Mouse (Mus musculus) kidney, postnatal 0 days (tissue): ENCODE measurements around the gene Cyp4b1. TPM values are rescaled to one million over a fixed set of nuclear protein-coding genes. Genes with fewer than 3 reads are reported as not detected.
"Not testable (repeated sequence)": the region's sequence is repeated elsewhere in the genome, so short reads cannot be mapped to it uniquely, and the experiment has no call there.

Source experiments
- ATAC-seq: fragments of 200-750 bp; cut with Nextera tagmentation; replicated peaks from 2 replicates; pipeline ENCODE4 v1.8.0; 2017; ENCODE audit warnings: low read depth, moderate number of reproducible peaks, moderate TSS enrichment, moderate library complexity; ENCODE audit not compliant: low FRiP score
- DNase-seq: peaks from one replicate; pipeline ENCODE4 v3.0.0-alpha.2; 2016; ENCODE audit warnings: low spot score
- H3K27ac ChIP-seq: fragments of 300-500 bp; sonication (generic); 2 replicates; pipeline ENCODE4 v1.5.1; 2014; ENCODE audit warnings: mild to moderate bottlenecking
- H3K27me3 ChIP-seq: fragments of 300-500 bp; sonication (generic); 2 replicates; pipeline ENCODE4 v1.6.1; 2014; ENCODE audit warnings: low read length, mixed read lengths; ENCODE audit not compliant: insufficient read depth
- H3K36me3 ChIP-seq: fragments of 300-500 bp; sonication (generic); 2 replicates; pipeline ENCODE4 v1.6.1; 2014; ENCODE audit warnings: low read length, mixed read lengths; ENCODE audit not compliant: insufficient read depth
- H3K4me1 ChIP-seq: fragments of 300-500 bp; sonication (generic); replicated peaks from 2 replicates; pipeline ENCODE4 v1.6.1; 2014; ENCODE audit warnings: antibody characterized with exemption, low read length, mixed read lengths; ENCODE audit not compliant: insufficient read depth
- H3K4me2 ChIP-seq: fragments of 300-500 bp; sonication (generic); 2 replicates; pipeline ENCODE4 v1.6.1; 2014; ENCODE audit warnings: mild to moderate bottlenecking, low read length, moderate library complexity, mixed read lengths
- H3K4me3 ChIP-seq: fragments of 300-500 bp; sonication (generic); replicated peaks from 2 replicates; pipeline ENCODE4 v1.5.1; 2014; ENCODE audit warnings: low read depth, low read length
- H3K9ac ChIP-seq: fragments of 300-500 bp; sonication (generic); 2 replicates; pipeline ENCODE4 v1.6.1; 2014; ENCODE audit warnings: low read depth, low read length
- H3K9me3 ChIP-seq: fragments of 300-500 bp; sonication (generic); replicated peaks from 2 replicates; pipeline ENCODE4 v1.6.1; 2016; ENCODE audit warnings: low read length, inconsistent platforms, mixed read lengths
- CTCF ChIP-seq: IDR thresholded peaks from 2 replicates; pipeline ENCODE4 v1.5.1; 2016; ENCODE audit warnings: antibody characterized with exemption, low read depth, mild to moderate bottlenecking, moderate library complexity
- WGBS: fragments of 180-500 bp; shearing (Covaris S2); extraction: QIAGEN DNeasy Blood & Tissue Kit; methylation state at CpG from one replicate; pipeline ENCODE4 v1.1.7; 2014; 5-methylcytosine and 5-hydroxymethylcytosine counted together
- polyA plus RNA-seq: library from polyadenylated mRNA; unstranded; fragments of >200 nt; fragmentation: Nextera tagmentation; extraction: Ambion mirVana; gene quantifications from 2 replicates; pipeline ENCODE4 v1.2.1, GENCODE M21; 2015

The Cyp4b1 gene
- polyA plus RNA-seq, 1 experiment from 2014 or later = 11.5 TPM

DNA sequence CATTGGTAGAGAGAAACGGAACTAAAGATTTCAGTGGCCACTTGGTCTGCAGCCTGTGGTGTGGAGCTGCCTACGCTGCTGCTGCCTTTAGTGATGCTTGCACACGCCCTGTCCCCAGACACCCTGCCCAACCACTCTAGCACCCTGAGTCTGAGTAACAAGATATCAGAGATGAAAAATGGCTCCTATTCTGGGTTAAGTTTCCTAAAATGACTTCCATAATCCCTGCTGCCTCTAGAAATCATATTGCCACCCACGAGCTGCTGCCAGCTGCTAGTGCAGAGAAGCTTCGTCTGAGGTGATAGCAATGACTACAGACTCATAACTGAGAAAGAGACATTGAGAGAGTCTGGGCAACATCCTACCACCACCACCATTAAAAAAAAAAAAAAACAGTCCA is 3.3 kb upstream of the Cyp4b1 start:
- DNase-seq (no peak), ATAC-seq (no peak)
- WGBS = 88% methylated on average over 5 of the region's 5 CpGs
- TF ChIP-seq CTCF = no peak
- no peak overlapping the region for H3K27ac ChIP-seq
- H3K4me3 ChIP-seq = no peak overlapping the region
- H3K36me3 ChIP-seq = no peaks in the 10 kb centered on the region
- H3K9ac ChIP-seq = no peak overlapping the region
- H3K9me3 ChIP-seq = no peaks in the 10 kb centered on the region
- no peaks in the 10 kb centered on the region for H3K27me3 ChIP-seq
- H3K4me1 ChIP-seq = no peaks in the 10 kb centered on the region
- H3K4me2 ChIP-seq = no peak overlapping the region

- Histone ChIP-seq H3K9ac (no peak overlapping the region), H3K27ac (no peak overlapping the region), H3K36me3 (no peaks in the 10 kb centered on the region), H3K27me3 (no peaks in the 10 kb centered on the region), H3K4me3 (no peak overlapping the region), H3K4me2 (no peak overlapping the region), H3K9me3 (no peaks in the 10 kb centered on the region), H3K4me1 (no peaks in the 10 kb centered on the region)
- DNase-seq (no peak), ATAC-seq (no peak)
- no peak for TF ChIP-seq CTCF
Observed at GRCm38 (mm10) chr4:115649344-115649743, 1.8 kb upstream of the Cyp4b1 start.

- Histone ChIP-seq H3K36me3 (no peaks in the 10 kb centered on the region), H3K27ac (no peak overlapping the region), H3K9me3 (no peaks in the 10 kb centered on the region), H3K4me3 (no peak overlapping the region), H3K4me1 (no peaks in the 10 kb centered on the region), H3K27me3 (no peaks in the 10 kb centered on the region), H3K4me2 (no peak overlapping the region), H3K9ac (no peak overlapping the region)
- no peak for TF ChIP-seq CTCF
- DNase-seq = no peak
- 58% methylated on average over 2 of the region's 2 CpGs for WGBS
- no peak for ATAC-seq
Observed at GRCm38 (mm10) chr4:115648752-115649151, 1.2 kb upstream of the Cyp4b1 start.

- Histone ChIP-seq H3K9me3 (no peaks in the 10 kb centered on the region), H3K4me3 (no peak overlapping the region), H3K36me3 (no peaks in the 10 kb centered on the region), H3K4me1 (no peaks in the 10 kb centered on the region), H3K27ac (no peak overlapping the region), H3K27me3 (no peaks in the 10 kb centered on the region), H3K4me2 (no peak overlapping the region), H3K9ac (no peak overlapping the region)
- no peak for TF ChIP-seq CTCF
- DNase-seq (no peak), ATAC-seq (no peak)
Observed at GRCm38 (mm10) chr4:115645371-115645770, 2.2 kb downstream of the Cyp4b1 start.

- Histone ChIP-seq H3K4me3 (no peak overlapping the region), H3K4me2 (no peak overlapping the region), H3K9me3 (no peaks in the 10 kb centered on the region), H3K36me3 (no peaks in the 10 kb centered on the region), H3K4me1 (no peaks in the 10 kb centered on the region), H3K27ac (peak overlapping the region; percentile 25; the same call in 1 of the 2 replicates), H3K27me3 (no peaks in the 10 kb centered on the region), H3K9ac (no peak overlapping the region)
- WGBS = 45% methylated on average over 5 of the region's 5 CpGs
- peak; percentile 44; the same call in 1 of the 2 replicates for ATAC-seq
- no peak for TF ChIP-seq CTCF
- peak; percentile 59 for DNase-seq
Observed at GRCm38 (mm10) chr4:115642967-115643754, 4.4 kb downstream of the Cyp4b1 start.

- DNase-seq, ATAC-seq, H3K9me3 ChIP-seq, H3K4me1 ChIP-seq, H3K27ac ChIP-seq, H3K4me3 ChIP-seq, H3K36me3 ChIP-seq, H3K27me3 ChIP-seq, H3K9ac ChIP-seq, H3K4me2 ChIP-seq: not testable (repeated sequence)
- 95% methylated on average over 3 of the region's 3 CpGs for WGBS
Observed at GRCm38 (mm10) chr4:115625560-115625959, 22.0 kb downstream of the Cyp4b1 start.

- H3K4me1 ChIP-seq = no peaks in the 10 kb centered on the region
- DNase-seq = no peak
- TF ChIP-seq CTCF = no peak
- no peak overlapping the region for H3K9ac ChIP-seq
- no peaks in the 10 kb centered on the region for H3K27me3 ChIP-seq
- no peak overlapping the region for H3K4me2 ChIP-seq
- no peak overlapping the region for H3K27ac ChIP-seq
- no peaks in the 10 kb centered on the region for H3K9me3 ChIP-seq
- no peak for ATAC-seq
- H3K36me3 ChIP-seq = no peaks in the 10 kb centered on the region
- no peak overlapping the region for H3K4me3 ChIP-seq
Observed at GRCm38 (mm10) chr4:115614005-115614404, 33.5 kb downstream of the Cyp4b1 start.

DNA sequence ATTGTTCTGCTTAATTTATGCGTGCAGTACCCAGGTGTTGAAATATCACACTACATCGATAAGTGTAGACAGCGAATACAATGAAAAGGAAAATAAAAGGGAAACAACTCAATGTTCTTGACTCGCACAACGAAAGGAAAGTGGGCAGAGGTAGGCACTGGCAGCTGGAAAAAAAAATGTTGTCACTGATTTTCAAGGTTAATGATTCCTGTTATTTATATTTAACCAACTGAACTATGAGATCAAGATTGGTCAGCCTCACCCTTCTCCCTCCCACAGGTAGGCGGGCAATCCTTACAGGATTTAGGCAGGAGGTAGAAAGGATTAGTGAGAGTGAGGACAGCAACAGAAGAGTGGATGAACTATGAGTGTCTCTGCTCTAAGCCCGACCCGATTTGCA is 46.9 kb downstream of the Cyp4b1 start, which contains the start of gene Cyp4a32:
Gene Cyp4a32 (plus strand): TSS at position 359 of the 400 bp plus-strand sequence.
- not testable (repeated sequence) for DNase-seq

More for the DNA sequence above, 46.9 kb downstream of the Cyp4b1 start, which contains the start of gene Cyp4a32:
- not testable (repeated sequence) for H3K9me3 ChIP-seq, H3K9ac ChIP-seq, H3K27me3 ChIP-seq, ATAC-seq, H3K27ac ChIP-seq, H3K4me2 ChIP-seq, H3K36me3 ChIP-seq, H3K4me1 ChIP-seq, H3K4me3 ChIP-seq
- 83% methylated on average over 8 of the region's 8 CpGs for WGBS
